ENCODE assay signal across 8 mouse cellular contexts in the genomic region with DNA sequence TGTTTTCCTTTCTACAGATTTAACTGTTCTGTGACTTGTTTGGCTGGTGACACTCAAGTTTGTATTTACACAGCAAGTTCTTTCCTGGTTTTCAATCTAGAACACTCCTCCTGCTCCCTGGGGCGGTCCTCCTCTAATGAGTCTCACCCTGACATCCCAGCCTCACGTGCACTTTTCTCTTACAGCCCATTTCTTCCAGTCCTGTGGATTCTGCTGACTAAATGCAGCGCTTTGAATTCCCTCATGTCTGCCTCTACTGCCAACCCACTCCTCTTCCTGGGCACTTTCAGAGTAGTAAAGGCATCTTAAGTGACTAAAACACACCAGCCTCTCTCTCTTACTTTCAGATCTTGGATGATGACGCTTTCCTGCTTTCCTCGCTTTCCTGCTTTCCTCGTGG. TPM values are rescaled to one million over a fixed set of nuclear protein-coding genes. Genes with fewer than 3 reads are reported as not detected.
DNase-seq lines count a peak whose midpoint lies in the region; ATAC-seq and TF ChIP-seq lines count a peak whose summit lies in the region.

No protein-coding gene starts in this region.

- H3K4me3 ChIP-seq in E14TG2a.4 (replicated peaks; ENCODE audit: low read length) = peak overlapping the region; percentile 86
- peak overlapping the region; percentile 55 for H3K4me3 ChIP-seq in forebrain, postnatal 0 days (ENCODE audit: low read depth, low read length)
- peak overlapping the region; percentile 64 for H3K4me3 ChIP-seq in limb, embryonic 11.5 days (ENCODE audit: low read depth, low read length)
- H3K4me3 ChIP-seq in neural tube, embryonic 13.5 days = peak overlapping the region; percentile 60

- ATAC-seq in forebrain, postnatal 0 days = no peak
- ATAC-seq in limb, embryonic 11.5 days (ENCODE audit: insufficient number of reproducible peaks, low FRiP score, low TSS enrichment, low read depth) = no peak
- ATAC-seq in neural tube, embryonic 13.5 days (ENCODE audit: low read depth) = no peak
- ATAC-seq in activated CD4-positive, CD25-positive, alpha-beta regulatory T cell, adult 4 months = no peak

- no peaks in the 10 kb centered on the region for H3K9me3 ChIP-seq in E14TG2a.4 (ENCODE audit: low read length)
- H3K9me3 ChIP-seq in forebrain, postnatal 0 days (ENCODE audit: low read length) = no peaks in the 10 kb centered on the region
- H3K9me3 ChIP-seq in limb, embryonic 11.5 days (ENCODE audit: control insufficient read depth, low read length) = no peaks in the 10 kb centered on the region
- no peaks in the 10 kb centered on the region for H3K9me3 ChIP-seq in neural tube, embryonic 13.5 days

- peak; percentile 17 for DNase-seq in adrenal gland, postnatal 14 days
- no peak for DNase-seq in adrenal gland, adult 18-20 months (ENCODE audit: low spot score in 2 of 2)
- DNase-seq in forebrain, postnatal 0 days = no peak
- peak; percentile 34 for DNase-seq in limb, embryonic 11.5 days (ENCODE audit: low spot score)
- no peak for DNase-seq in urinary bladder, postnatal 4 days (ENCODE audit: low spot score in 2 of 2)

- no peaks in the 10 kb centered on the region for H3K27me3 ChIP-seq in E14TG2a.4 (ENCODE audit: insufficient read depth, low read length)
- no peaks in the 10 kb centered on the region for H3K27me3 ChIP-seq in forebrain, postnatal 0 days (ENCODE audit: insufficient read depth, low read length)
- no peaks in the 10 kb centered on the region for H3K27me3 ChIP-seq in limb, embryonic 11.5 days (ENCODE audit: control insufficient read depth, insufficient read depth, low read length)
- no peaks in the 10 kb centered on the region; the same call in 1 of the 2 replicates for H3K27me3 ChIP-seq in neural tube, embryonic 13.5 days

- H3K4me1 ChIP-seq in E14TG2a.4 (replicated peaks; ENCODE audit: low read depth, low read length) = peaks cover 64% of the 10 kb centered on the region
- peaks cover 8% of the 10 kb centered on the region; the same call in 1 of the 2 replicates for H3K4me1 ChIP-seq in forebrain, postnatal 0 days (ENCODE audit: insufficient read depth)
- no peaks in the 10 kb centered on the region; the same call in 1 of the 2 replicates for H3K4me1 ChIP-seq in limb, embryonic 11.5 days (ENCODE audit: control insufficient read depth, insufficient read depth, low read length)
- H3K4me1 ChIP-seq in neural tube, embryonic 13.5 days (replicated peaks) = peaks cover 13% of the 10 kb centered on the region

- H3K4me2 ChIP-seq in forebrain, postnatal 0 days (ENCODE audit: low read depth) = peak overlapping the region; percentile 78
- H3K4me2 ChIP-seq in limb, embryonic 11.5 days (ENCODE audit: low read depth, severe bottlenecking) = peak overlapping the region; percentile 77
- H3K4me2 ChIP-seq in neural tube, embryonic 13.5 days = peak overlapping the region; percentile 83

- H3K36me3 ChIP-seq in E14TG2a.4 (ENCODE audit: insufficient read depth, low read length) = 0 out of 2 replicates have a peak, but pooled peaks cover 7% of the 10 kb centered on the region
- H3K36me3 ChIP-seq in forebrain, postnatal 0 days (ENCODE audit: insufficient read depth) = no peaks in the 10 kb centered on the region
- no peaks in the 10 kb centered on the region for H3K36me3 ChIP-seq in limb, embryonic 11.5 days (ENCODE audit: control insufficient read depth, insufficient read depth, low read length)
- H3K36me3 ChIP-seq in neural tube, embryonic 13.5 days = no peaks in the 10 kb centered on the region

- no peak for TF ChIP-seq CTCF in E14TG2a.4 (conservative IDR thresholded peaks at IDR 0.05; ENCODE audit: low read length)
- TF ChIP-seq CTCF in forebrain, postnatal 0 days (IDR thresholded peaks at IDR 0.05; ENCODE audit: low read depth) = no peak

- H3K9ac ChIP-seq in forebrain, postnatal 0 days = peak overlapping the region; percentile 43
- peak overlapping the region; percentile 81 for H3K9ac ChIP-seq in limb, embryonic 11.5 days (ENCODE audit: low read length)
- peak overlapping the region; percentile 79 for H3K9ac ChIP-seq in neural tube, embryonic 13.5 days

- 6% methylated on average over 6 of the region's 6 CpGs for WGBS in forebrain, postnatal 0 days
- WGBS in limb, embryonic 11.5 days = 6% methylated on average over 6 of the region's 6 CpGs
- 5% methylated on average over 6 of the region's 6 CpGs for WGBS in neural tube, embryonic 13.5 days

- peak overlapping the region; percentile 24; the same call in 1 of the 2 replicates for H3K27ac ChIP-seq in forebrain, postnatal 0 days (ENCODE audit: low read depth, low read length)
- no peak overlapping the region for H3K27ac ChIP-seq in limb, embryonic 11.5 days (replicated peaks; ENCODE audit: low read depth, low read length)
- peak overlapping the region; percentile 74 for H3K27ac ChIP-seq in neural tube, embryonic 13.5 days (replicated peaks)

RNA-seq across cellular contexts. Expression of gene Gss, which starts 0.9 kb away (rescaled TPM):
- 46.6 and 48.4 TPM in 2 replicates for total RNA-seq in adrenal gland, postnatal 14 days (2021)
- 10 to 100 TPM; 41.4 to 67.5 TPM for total RNA-seq in adrenal gland, adult 18-20 months (2021)
- 10.0 and 11.9 TPM in 2 replicates for total RNA-seq in forebrain, postnatal 0 days (2014; rRNA removed)
- 10.1 and 11.9 TPM in 2 replicates for polyA plus RNA-seq in forebrain, postnatal 0 days (2015; fragmentation: Nextera tagmentation; extraction: Ambion mirVana)
- polyA plus RNA-seq in limb, embryonic 11.5 days (2014; fragmentation: Nextera tagmentation; extraction: Ambion mirVana) = 22.8 and 24.2 TPM in 2 replicates
- polyA plus RNA-seq in neural tube, embryonic 13.5 days (2015; fragmentation: Nextera tagmentation; extraction: Ambion mirVana) = 15.4 and 15.8 TPM in 2 replicates
- polyA plus RNA-seq in activated CD4-positive, CD25-positive, alpha-beta regulatory T cell, adult 4 months (2017; shearing (Covaris generic)) = 10 to 100 TPM; 13.8 to 15.7 TPM

RNA-seq across cellular contexts. Expression of gene Myh7b, which starts 19.3 kb away (rescaled TPM):
- total RNA-seq in adrenal gland, postnatal 14 days (2021) = 0.08 and 0.74 TPM in 2 replicates
- under 1 TPM; 0.17 to 0.45 TPM for total RNA-seq in adrenal gland, adult 18-20 months (2021)
- total RNA-seq in forebrain, postnatal 0 days (2014; rRNA removed) = 0.29 and 1.0 TPM in 2 replicates
- polyA plus RNA-seq in forebrain, postnatal 0 days (2015; fragmentation: Nextera tagmentation; extraction: Ambion mirVana) = 1.3 and 2.0 TPM in 2 replicates
- polyA plus RNA-seq in limb, embryonic 11.5 days (2014; fragmentation: Nextera tagmentation; extraction: Ambion mirVana) = 0.67 and 0.99 TPM in 2 replicates
- polyA plus RNA-seq in neural tube, embryonic 13.5 days (2015; fragmentation: Nextera tagmentation; extraction: Ambion mirVana) = 0.50 and 0.90 TPM in 2 replicates
- polyA plus RNA-seq in activated CD4-positive, CD25-positive, alpha-beta regulatory T cell, adult 4 months (2017; shearing (Covaris generic)) = not detected

Comparison
In these comparisons a context has a peak if more than half of its experiments do, and no peak if none do; other contexts are left out.
1. DNase-seq: peak in adrenal gland, postnatal 14 days (single experiment) and limb, embryonic 11.5 days (single experiment); none in adrenal gland, adult 18-20 months (0 of 2), forebrain, postnatal 0 days (single experiment) and urinary bladder, postnatal 4 days (0 of 2).
2. Peak in every context shown above with its lines, with median percentiles within 50 percentile points of each other: H3K4me3 ChIP-seq, H3K4me2 ChIP-seq and H3K9ac ChIP-seq.